Mouse (Mus musculus): Measurements from ENCODE around the gene Thsd4. TPM values are rescaled to one million over a fixed set of nuclear protein-coding genes. Genes with fewer than 3 reads are reported as not detected.

The Thsd4 gene
- polyA plus RNA-seq, 1 experiment: 4.3 TPM

- Histone ChIP-seq H3K27me3 (ENCODE audit: control insufficient read depth, insufficient read depth, low read length) (no peaks in the 10 kb centered on the region), H3K4me1 (replicated peaks; ENCODE audit: control insufficient read depth, insufficient read depth, low read length) (no peaks in the 10 kb centered on the region), H3K36me3 (ENCODE audit: control insufficient read depth, insufficient read depth, low read length) (no peaks in the 10 kb centered on the region), H3K4me3 (ENCODE audit: control insufficient read depth, insufficient read depth, low read length) (no peak overlapping the region), H3K27ac (ENCODE audit: control insufficient read depth, insufficient read depth, low read length) (no peak overlapping the region)
- WGBS: 89% methylated on average over 5 of the region's 5 CpGs
- no peak for DNase-seq
- TF ChIP-seq POLR2A (IDR thresholded peaks at IDR 0.05; ENCODE audit: control insufficient read depth, extremely low read depth, insufficient read depth, low read length, poor library complexity): no peak
- TF ChIP-seq CTCF (IDR thresholded peaks at IDR 0.05; ENCODE audit: borderline replicate concordance, control insufficient read depth, extremely low read depth, insufficient read depth, low read length, poor library complexity): no peak
These were observed 15.7 kb downstream of the Thsd4 start for GRCm38 (mm10) chr9:60506136-60506535.

- Histone ChIP-seq H3K36me3 (ENCODE audit: control insufficient read depth, insufficient read depth, low read length) (no peaks in the 10 kb centered on the region), H3K27me3 (ENCODE audit: control insufficient read depth, insufficient read depth, low read length) (no peaks in the 10 kb centered on the region), H3K27ac (ENCODE audit: control insufficient read depth, insufficient read depth, low read length) (no peak overlapping the region), H3K4me3 (ENCODE audit: control insufficient read depth, insufficient read depth, low read length) (no peak overlapping the region), H3K4me1 (replicated peaks; ENCODE audit: control insufficient read depth, insufficient read depth, low read length) (no peaks in the 10 kb centered on the region)
- WGBS: 64% methylated on average over 14 of the region's 14 CpGs
- no peak for DNase-seq
- TF ChIP-seq CTCF (IDR thresholded peaks at IDR 0.05; ENCODE audit: borderline replicate concordance, control insufficient read depth, extremely low read depth, insufficient read depth, low read length, poor library complexity) (no peak), POLR2A (IDR thresholded peaks at IDR 0.05; ENCODE audit: control insufficient read depth, extremely low read depth, insufficient read depth, low read length, poor library complexity) (no peak)
These were observed 17.2 kb downstream of the Thsd4 start for GRCm38 (mm10) chr9:60504378-60505285.

GRCm38 (mm10) chr9:60502220-60502619, 19.6 kb downstream of the Thsd4 start:
- Histone ChIP-seq H3K4me1 (replicated peaks; ENCODE audit: control insufficient read depth, insufficient read depth, low read length) (no peaks in the 10 kb centered on the region), H3K4me3 (ENCODE audit: control insufficient read depth, insufficient read depth, low read length) (no peak overlapping the region), H3K36me3 (ENCODE audit: control insufficient read depth, insufficient read depth, low read length) (no peaks in the 10 kb centered on the region), H3K27me3 (ENCODE audit: control insufficient read depth, insufficient read depth, low read length) (no peaks in the 10 kb centered on the region), H3K27ac (ENCODE audit: control insufficient read depth, insufficient read depth, low read length) (no peak overlapping the region)
- TF ChIP-seq POLR2A (IDR thresholded peaks at IDR 0.05; ENCODE audit: control insufficient read depth, extremely low read depth, insufficient read depth, low read length, poor library complexity) (no peak), CTCF (IDR thresholded peaks at IDR 0.05; ENCODE audit: borderline replicate concordance, control insufficient read depth, extremely low read depth, insufficient read depth, low read length, poor library complexity) (no peak)
- DNase-seq: no peak
- WGBS: 93% methylated on average over 6 of the region's 6 CpGs

- 90% methylated on average over 5 of the region's 5 CpGs for WGBS
These were observed 20.2 kb downstream of the Thsd4 start for GRCm38 (mm10) chr9:60501504-60502179.

DNA sequence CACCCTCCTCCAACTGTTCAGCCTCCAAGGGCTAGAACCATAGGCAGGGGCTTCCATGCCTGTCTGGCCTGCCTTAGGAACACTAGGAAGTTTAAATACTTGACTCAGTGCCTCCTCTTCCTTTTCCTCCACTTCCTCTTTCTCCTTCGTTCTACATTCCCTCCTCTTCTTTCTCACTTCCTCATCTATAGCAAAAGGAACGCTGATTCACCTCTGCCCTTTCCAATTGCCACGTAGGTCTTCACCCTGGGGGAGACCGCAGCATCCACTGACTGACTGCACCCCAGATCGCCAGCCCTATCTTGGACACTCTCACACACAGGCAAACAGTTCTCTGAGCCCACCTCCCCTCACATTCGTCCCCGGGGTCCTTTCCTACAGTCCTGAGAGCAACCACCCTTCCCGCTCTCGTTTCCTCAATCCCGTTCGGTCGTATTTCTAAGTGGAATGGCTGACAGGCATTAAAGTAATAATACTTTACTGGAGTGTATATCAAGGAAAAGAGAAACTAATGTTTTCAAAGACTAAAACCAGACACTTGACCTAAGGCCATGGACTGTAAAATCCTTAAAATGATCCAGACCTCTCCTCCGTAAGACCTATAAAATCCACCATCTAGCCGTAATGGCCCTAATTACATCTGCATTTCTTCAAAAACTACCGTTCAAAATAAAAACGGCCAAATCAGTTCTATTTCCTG, 29.4 kb downstream of the Thsd4 start:
- no peak for TF ChIP-seq CTCF (IDR thresholded peaks at IDR 0.05; ENCODE audit: borderline replicate concordance, control insufficient read depth, extremely low read depth, insufficient read depth, low read length, poor library complexity)
- TF ChIP-seq POLR2A (IDR thresholded peaks at IDR 0.05; ENCODE audit: control insufficient read depth, extremely low read depth, insufficient read depth, low read length, poor library complexity): no peak
- DNase-seq: no peak
- 53% methylated on average over 16 of the region's 16 CpGs for WGBS

More at GRCm38 (mm10) chr9:60501504-60502179, 20.2 kb downstream of the Thsd4 start:
- Histone ChIP-seq H3K27ac (ENCODE audit: control insufficient read depth, insufficient read depth, low read length) (no peak overlapping the region), H3K36me3 (ENCODE audit: control insufficient read depth, insufficient read depth, low read length) (no peaks in the 10 kb centered on the region), H3K4me1 (replicated peaks; ENCODE audit: control insufficient read depth, insufficient read depth, low read length) (no peaks in the 10 kb centered on the region), H3K4me3 (ENCODE audit: control insufficient read depth, insufficient read depth, low read length) (no peak overlapping the region), H3K27me3 (ENCODE audit: control insufficient read depth, insufficient read depth, low read length) (no peaks in the 10 kb centered on the region)
- TF ChIP-seq POLR2A (IDR thresholded peaks at IDR 0.05; ENCODE audit: control insufficient read depth, extremely low read depth, insufficient read depth, low read length, poor library complexity) (no peak), CTCF (IDR thresholded peaks at IDR 0.05; ENCODE audit: borderline replicate concordance, control insufficient read depth, extremely low read depth, insufficient read depth, low read length, poor library complexity) (no peak)
- no peak for DNase-seq

DNA sequence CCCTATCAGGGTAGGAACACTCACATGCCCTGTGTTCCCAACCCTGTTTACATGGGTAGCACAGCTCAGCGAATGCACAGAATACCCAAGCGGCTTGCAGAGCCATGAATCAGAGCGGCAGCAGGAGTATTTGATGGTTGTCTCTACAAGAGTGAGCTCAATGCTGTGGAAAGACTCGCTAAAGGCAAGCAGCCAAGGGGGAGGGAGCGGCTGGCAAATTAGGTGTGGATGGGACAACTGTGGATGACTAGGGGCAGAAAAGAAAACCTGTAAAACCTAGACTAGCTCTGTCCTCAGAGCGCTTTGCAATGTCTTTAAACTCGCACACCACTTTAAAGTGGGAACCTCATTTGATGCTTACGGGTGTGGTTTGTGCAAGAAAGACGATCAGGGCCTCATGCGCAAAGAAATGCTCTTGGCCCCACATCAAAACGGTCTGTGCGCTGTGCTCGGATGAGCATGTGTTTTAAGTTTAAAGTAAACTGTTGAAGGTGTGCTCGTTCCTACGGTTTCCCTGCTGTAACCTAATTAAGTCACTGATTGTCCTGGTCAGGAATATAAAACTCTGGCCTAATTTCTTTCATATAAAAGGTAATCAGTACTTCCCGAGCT, 30.3 kb downstream of the Thsd4 start:
- Histone ChIP-seq H3K36me3 (ENCODE audit: control insufficient read depth, insufficient read depth, low read length) (no peaks in the 10 kb centered on the region), H3K27me3 (ENCODE audit: control insufficient read depth, insufficient read depth, low read length) (no peaks in the 10 kb centered on the region), H3K27ac (ENCODE audit: control insufficient read depth, insufficient read depth, low read length) (no peak overlapping the region), H3K4me3 (ENCODE audit: control insufficient read depth, insufficient read depth, low read length) (no peak overlapping the region), H3K4me1 (replicated peaks; ENCODE audit: control insufficient read depth, insufficient read depth, low read length) (no peaks in the 10 kb centered on the region)
- TF ChIP-seq CTCF (IDR thresholded peaks at IDR 0.05; ENCODE audit: borderline replicate concordance, control insufficient read depth, extremely low read depth, insufficient read depth, low read length, poor library complexity): no peak
- no peak for TF ChIP-seq POLR2A (IDR thresholded peaks at IDR 0.05; ENCODE audit: control insufficient read depth, extremely low read depth, insufficient read depth, low read length, poor library complexity)
- whole genome bisulfite sequencing: 56% methylated on average over 16 of the region's 16 CpGs
- no peak for DNase-seq

More for the DNA sequence above, 29.4 kb downstream of the Thsd4 start:
- no peaks in the 10 kb centered on the region for H3K4me1 ChIP-seq (replicated peaks; ENCODE audit: control insufficient read depth, insufficient read depth, low read length)
- H3K4me3 ChIP-seq (ENCODE audit: control insufficient read depth, insufficient read depth, low read length): no peak overlapping the region
- no peaks in the 10 kb centered on the region for H3K27me3 ChIP-seq (ENCODE audit: control insufficient read depth, insufficient read depth, low read length)
- no peak overlapping the region for H3K27ac ChIP-seq (ENCODE audit: control insufficient read depth, insufficient read depth, low read length)
- no peaks in the 10 kb centered on the region for H3K36me3 ChIP-seq (ENCODE audit: control insufficient read depth, insufficient read depth, low read length)
